Mouse (Mus musculus) left cerebral cortex, postnatal 4 days (tissue): ENCODE data around the gene Smok2a. TPM values are rescaled to one million over a fixed set of nuclear protein-coding genes. Genes with fewer than 3 reads are reported as not detected.
"Not testable (repeated sequence)": the region's sequence is repeated elsewhere in the genome, so short reads cannot be mapped to it uniquely, and the experiment has no call there.

Source experiments
- DNase-seq: peaks from one replicate; pipeline ENCODE4 v3.0.0-alpha.2; 2022
- intact Hi-C: fragments of 180-260 bp; cut with DNase I; formaldehyde crosslinking; loops from one replicate; pipeline ENCODE4 v1.15.1; 2025
- total RNA-seq, 2 experiments: library from RNA; stranded (reverse); gene quantifications; 2 replicates each; pipeline ENCODE4 v1.2.3; 2021

Gene Smok2a
- total RNA-seq, result not detected

DNA sequence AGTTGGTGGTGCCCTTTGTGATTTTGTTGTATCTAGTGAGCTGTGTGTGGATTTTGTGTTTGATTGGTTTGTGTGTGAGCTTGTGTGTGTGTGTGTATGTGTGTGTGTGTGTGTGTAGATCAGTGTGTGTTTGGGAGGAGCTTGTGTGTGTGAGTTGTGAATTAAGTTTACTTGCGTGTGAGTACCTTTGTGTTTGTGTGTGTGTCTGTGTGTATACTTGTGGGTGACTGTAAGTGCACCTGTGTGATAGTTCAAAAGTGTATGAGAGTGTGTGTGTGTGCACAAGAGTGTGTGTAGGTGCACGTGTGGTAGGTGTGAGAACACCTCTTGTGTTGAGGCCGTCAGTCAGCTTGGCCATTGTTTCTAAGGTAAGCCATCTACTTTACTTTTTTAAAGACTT, at the start of gene Smok2a:
Smok2a (plus strand) TSS at position 301 of the 400 bp plus-strand sequence.
- DNase-seq, result no peak
- intact Hi-C loops, result no loop called here

DNA sequence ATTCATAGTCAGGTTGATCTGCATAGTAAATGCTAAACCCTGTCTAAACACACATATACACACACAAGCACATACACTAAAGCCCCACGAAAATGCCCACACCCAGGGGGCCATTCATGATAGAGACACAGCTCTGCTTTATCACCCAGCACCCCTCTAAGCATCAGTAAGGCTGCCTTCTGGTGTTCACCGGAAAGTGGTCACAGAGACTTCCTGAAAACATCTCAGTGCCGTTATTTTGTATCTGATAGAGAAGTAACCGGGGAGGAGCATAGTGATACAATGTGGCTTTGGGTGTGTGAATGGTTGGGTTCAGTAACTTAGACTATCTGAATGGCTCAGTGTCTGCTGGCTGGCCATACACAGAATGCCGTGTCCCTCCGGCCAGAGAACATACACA, 47.4 kb upstream of the Smok2a start:
- intact Hi-C loops, DNase-seq: not testable (repeated sequence)

DNA sequence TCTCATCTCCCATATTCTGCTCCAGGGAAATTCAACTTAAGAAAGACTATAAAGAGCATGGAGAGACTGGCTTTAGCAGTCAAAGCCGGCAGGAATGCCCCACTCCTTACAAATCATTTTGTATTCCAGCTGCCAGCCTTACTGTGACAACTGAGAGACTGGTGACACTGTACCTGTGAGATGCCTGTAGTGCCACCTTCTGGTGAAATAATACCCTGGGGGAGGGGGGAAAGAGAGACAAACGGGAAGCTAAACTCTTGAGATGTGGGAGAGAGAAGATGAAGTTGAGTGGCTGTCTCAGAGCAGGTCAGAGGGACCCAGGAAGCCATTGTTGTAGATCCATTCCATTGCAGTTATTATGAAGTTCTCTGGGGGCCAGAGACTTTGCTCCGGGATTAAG, 47.0 kb upstream of the Smok2a start:
- intact Hi-C loops, DNase-seq: not testable (repeated sequence)

DNA sequence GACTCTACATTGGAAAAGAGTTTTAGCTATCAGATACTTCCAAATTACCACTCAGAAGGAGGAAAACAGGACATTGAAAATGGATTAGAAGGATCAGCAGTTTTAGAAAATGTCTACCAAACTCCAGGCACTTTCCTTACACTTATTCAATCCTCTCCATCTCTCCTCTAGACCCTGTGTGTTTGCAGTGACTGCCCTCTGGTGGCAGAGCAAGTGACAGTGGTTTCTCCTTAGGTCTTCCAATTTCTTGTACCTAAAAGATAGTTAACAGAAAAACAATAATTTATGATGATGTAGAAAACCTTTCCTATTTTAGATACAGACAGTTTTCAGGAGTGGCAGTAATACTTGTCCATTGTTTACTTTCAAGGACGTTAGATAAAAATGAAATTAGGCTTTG, 45.4 kb upstream of the Smok2a start:
- intact Hi-C loops, DNase-seq: not testable (repeated sequence)

DNA sequence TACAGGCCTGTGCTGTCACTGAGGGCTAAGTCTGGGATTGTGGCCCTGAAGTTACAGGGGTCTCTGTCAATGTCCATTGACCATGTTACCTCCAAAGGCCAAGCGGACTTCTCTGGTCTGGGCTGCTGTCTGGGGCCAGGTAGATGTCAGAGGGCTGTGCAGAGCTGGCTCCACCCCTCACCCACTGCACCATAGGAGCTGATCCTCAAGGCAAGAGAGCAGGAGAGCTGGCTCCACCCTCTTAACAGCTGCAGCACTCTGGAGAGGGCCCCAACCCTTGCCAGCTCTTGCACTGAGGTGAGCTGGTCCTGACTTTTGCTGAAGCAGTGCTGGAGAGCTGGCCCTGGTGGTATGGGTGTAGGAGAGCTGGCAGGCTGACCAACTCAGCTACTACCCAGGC, 43.2 kb upstream of the Smok2a start:
- DNase-seq, intact Hi-C loops: not testable (repeated sequence)

DNA sequence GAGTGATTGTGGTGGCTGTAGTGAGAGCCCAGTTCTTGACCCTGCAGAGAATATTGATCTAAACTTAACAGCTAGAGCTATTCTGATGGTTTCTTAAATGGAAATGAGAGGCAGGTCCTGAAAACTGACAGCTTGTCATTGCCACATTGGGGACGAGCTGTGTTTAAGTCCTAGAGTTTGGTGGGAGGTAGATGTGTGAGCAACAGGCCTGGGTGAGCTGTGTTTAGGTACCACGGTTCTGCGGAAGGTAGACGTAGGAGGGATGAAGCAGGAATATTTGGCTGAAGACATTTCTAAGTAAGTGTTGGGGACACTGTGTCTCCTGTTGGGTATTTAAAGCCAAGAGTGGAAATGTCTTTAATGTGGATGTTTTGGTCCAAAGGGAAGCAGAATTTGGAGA, 42.0 kb upstream of the Smok2a start:
- intact Hi-C loops, result not testable (repeated sequence)

DNA sequence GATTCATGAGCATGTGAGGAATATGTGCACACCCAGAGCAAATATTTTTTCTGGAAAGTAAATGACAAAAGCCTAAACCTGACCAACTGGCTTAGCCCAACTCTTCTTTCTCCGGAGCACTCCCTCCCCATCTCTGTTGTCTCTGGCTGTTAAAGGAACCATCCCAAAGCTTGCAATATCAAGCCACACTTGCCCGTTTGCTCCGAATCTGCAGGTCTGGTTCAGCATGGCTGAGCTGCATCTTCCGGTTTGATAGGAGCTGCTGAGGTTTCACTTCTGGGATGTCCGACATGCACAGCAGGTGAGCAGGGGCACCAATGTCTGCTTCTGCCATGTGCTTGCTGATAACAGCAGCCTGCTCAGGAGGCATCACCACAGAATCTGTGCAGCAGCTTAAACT, 40.5 kb upstream of the Smok2a start:
- DNase-seq, intact Hi-C loops: not testable (repeated sequence)

More for the DNA sequence above, 42.0 kb upstream of the Smok2a start:
- DNase-seq, result not testable (repeated sequence)

DNA sequence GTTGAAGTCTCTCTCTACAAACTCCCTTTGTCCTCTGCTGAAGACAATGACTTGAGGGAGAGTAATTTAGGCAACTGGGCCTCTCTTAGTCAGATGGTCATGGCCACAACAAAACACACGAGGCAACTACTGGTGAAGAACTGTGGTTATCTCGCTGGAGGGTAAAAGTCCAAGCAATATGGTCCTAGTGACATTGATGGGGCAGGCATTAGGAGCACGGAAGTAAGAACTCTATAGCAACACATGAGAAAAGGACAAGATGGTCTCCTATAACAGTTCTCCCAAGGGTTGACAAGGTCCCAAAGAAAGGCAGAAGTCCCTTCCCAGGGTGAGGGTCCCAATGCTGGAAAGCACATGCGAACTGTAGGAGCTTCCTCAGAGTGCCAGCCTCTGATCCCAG, 38.3 kb upstream of the Smok2a start:
- DNase-seq, intact Hi-C loops: not testable (repeated sequence)

DNA sequence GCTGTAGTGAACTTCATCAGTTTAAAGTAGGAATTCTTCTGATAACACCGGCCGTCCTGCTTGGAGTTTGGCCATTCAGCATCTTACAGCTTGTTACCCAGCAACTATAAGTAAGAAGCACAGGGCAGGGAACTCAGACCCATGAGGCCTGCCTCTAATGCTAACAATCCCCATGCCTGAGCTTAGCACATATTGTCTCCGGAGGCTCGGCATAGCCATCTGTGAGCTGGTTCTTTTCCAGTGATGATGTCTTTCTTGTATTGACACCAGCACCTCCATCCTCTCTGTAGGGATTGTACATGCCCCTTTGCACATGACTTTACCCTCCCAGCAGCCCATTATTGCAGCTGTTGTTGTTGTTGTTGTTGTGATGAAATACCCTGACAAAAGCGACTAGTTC, 36.5 kb upstream of the Smok2a start:
- intact Hi-C loops, DNase-seq: not testable (repeated sequence)

DNA sequence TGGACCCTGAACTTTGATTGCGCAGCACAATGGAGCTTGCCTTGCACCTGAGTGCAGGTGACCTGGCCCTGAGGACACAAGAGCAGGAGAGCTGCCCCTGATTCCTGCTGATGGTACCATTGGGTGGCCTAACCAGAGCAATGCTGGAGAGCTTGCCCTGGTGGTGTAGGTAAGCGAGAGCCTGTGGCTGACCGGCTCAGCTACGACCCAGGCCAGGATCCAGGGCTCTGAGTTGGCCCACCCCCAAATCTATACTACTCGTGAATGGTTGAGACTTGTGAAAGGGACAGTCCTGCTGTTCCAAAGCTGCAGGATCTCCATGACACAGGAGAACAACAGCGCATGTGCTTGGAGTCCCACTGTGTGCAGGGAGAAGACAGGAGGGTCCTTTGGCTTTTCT, 34.4 kb upstream of the Smok2a start:
- intact Hi-C loops, result not testable (repeated sequence)

DNA sequence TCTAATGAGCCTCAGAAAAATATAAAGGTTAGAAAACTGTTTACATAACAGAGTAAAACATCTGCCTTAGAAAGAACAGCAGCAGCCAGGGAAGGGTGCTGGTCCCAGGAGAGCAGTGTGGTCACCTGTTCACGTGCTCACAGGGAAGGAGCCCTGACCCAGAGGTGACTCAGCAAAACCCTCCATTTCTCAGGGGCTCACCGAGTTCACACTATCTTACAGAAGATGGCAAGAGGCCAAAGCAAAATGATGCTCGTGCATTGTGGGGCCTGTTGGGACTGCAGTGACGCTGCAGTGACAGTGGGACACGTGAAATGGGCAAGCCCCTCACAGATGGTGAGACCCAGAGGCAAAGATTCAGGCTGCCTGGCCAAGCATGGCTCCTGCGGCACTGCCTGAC, 33.4 kb upstream of the Smok2a start:
- DNase-seq, result peak; percentile 29
- intact Hi-C loops, result not testable (repeated sequence)

More for the DNA sequence above, 34.4 kb upstream of the Smok2a start:
- not testable (repeated sequence) for DNase-seq

DNA sequence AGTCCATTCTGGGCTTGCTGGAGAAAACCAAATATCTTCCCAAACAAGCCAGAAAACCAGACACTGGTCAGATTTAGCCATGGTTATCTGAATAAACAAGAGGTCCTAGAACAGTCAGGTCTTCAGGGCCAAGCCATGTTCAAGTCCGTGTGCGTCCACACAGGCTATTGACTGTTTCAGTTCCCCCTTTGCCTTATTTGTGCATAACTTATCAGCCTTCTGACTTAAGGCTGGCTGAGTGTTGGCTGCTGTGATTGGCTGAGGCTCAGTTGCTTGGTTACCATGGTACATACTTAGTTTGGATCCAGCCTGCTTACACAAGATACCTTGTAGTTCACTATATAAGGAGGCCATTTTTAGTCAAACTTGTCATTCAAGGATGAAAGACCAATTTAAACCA, 32.1 kb upstream of the Smok2a start:
- intact Hi-C loops, result not testable (repeated sequence)

DNA sequence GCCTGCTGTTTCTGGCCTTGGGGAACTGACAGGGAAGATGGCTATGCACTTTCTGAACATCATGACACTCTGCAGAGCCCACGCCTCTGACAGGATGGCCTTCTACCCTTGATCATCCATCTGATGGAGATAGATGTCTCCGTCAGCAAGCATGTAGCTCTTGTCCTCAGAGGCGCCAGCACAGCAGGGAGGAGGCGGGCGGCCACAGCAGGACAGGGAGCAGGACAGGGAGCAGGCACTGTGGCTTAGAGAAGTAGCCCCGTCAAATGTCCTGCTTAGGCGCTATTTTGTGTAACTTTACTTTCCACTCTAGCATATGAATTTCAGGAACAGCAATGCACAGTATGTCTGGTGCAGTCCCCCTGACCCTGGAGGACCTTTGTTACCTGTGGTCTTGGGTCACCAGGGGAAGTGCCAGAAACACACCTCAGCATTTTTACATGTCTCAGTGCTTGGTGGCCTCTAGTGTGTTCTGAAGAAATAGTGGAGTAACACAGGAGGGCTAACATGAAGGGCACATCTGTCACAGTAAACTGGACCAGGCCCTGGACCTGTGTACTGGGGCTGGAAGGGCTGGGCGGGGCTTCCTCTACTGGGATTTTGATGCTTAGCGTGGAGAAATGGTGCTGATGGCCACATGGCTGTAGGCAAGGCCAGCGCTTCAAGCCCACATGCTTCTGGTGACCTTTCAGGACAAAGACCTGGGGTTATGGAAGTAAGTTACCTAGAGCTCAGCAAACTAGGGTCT, 30.0 kb upstream of the Smok2a start:
- intact Hi-C loops, DNase-seq: not testable (repeated sequence)

More for the DNA sequence above, 32.1 kb upstream of the Smok2a start:
- DNase-seq, result not testable (repeated sequence)

DNA sequence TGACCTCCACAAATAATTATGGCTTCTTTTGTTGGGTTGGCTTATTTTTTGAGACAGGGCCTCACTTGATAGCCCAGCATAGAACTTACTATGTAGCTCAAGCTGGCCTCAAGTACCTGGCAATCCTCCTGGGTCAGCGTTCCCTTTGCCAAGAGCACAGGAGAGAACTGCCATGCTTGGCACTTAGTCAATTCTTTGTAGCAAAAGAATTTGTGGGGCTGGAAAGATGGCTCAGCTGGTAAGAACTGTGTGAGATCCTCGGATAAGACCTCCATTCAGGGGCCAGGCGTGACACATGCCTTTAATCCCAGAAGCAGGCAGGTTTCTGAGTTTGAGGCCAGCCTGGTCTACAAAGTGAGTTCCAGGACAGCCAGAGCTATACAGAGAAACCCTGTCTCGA, 24.5 kb upstream of the Smok2a start:
- intact Hi-C loops, DNase-seq: not testable (repeated sequence)

DNA sequence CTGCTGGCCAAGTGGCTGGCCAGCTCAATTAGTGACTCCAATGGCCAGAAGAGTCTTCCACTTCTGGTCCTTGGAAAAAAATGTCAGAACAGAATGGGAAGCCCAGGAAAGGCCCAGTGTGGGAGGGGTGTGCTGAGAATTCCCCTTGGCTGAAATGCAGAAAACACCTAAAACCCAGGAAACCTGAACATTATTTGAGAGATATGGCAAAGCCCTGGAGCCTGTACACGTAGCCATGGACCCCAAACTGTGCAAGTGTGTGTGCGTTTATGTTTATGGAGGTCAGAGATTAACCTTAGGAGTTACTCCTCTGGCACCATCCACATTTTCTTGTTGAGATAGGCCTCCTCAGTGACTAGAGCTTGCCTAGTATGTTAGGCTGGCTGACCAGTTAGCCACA, 22.2 kb upstream of the Smok2a start:
- DNase-seq, intact Hi-C loops: not testable (repeated sequence)

DNA sequence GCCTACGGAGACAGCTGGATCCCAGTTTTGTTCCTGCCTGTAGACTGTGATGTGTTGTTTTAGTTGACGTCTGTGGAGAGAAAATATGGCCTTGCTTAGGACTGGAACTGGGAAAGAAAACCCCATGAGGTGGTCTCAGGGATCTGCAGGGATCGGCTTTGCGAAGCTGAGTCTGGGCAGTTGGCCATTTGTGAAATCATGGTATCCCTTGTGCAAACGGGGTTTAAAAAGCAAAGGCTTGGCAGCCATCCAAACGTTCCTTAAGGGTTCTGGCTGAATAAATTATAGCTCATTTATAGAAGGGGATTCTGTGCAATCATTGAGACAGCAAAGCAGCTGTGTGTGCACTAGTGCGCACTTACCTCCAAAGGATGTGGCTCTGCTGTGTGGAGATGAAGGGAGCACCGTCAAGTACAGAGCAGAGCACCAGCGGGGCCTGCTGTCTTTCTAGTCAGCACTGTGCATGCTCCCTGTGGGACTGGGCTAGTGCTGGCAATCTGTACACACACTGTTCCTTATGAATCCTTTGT, 21.0 kb upstream of the Smok2a start:
- DNase-seq, result peak; percentile 80

DNA sequence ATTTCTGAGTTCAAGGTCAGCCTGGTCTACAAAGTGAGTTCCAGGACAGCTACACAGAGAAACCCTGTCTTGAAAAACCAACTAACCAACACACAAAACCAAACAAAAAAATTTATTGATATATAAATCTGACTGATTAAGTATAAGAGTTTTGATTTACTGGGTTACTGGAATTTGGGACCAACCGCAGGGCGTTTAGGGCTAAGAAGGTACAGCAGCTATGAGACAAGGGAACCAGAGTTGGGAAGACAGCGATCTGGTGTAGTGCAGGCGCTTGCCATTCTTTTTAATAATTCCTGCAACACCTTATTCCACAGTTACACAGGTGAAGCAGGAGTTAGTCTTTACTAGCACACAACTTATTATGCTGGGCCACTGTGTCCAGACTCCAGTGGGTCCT, 19.4 kb upstream of the Smok2a start:
- DNase-seq, intact Hi-C loops: not testable (repeated sequence)

More for the DNA sequence above, 21.0 kb upstream of the Smok2a start:
- intact Hi-C loops, result not testable (repeated sequence)

DNA sequence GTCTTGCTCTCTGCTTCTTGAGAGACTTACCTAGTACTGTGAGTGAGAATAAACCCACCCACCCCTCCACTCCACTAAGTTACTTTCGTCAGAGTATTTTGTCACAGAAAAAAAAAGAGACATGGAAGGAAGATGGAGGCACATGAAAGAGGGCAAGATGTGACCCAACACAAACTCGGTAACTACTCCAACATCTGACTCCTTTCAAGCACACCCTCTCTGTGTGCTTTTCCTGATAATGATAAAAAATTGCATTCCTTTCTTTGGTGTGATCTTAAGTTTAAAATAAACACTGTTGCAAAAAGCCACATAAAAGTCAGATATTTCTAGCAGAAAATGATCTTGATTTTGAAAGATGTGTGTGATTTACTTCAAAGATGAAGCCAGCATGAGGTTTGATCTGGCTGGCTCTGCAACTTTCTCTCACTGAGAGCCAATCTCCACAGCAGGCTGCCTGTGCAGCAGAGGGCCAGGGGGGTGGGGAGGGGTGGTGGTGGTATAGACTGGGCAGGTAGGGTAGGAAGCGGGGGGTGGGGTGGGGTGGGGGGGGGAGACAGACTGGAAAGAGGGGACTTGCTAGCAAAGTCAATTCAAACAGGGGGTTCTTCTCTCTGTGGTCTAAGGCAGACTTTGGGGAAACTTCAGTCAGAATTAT, 18.4 kb upstream of the Smok2a start:
- DNase-seq, intact Hi-C loops: not testable (repeated sequence)

DNA sequence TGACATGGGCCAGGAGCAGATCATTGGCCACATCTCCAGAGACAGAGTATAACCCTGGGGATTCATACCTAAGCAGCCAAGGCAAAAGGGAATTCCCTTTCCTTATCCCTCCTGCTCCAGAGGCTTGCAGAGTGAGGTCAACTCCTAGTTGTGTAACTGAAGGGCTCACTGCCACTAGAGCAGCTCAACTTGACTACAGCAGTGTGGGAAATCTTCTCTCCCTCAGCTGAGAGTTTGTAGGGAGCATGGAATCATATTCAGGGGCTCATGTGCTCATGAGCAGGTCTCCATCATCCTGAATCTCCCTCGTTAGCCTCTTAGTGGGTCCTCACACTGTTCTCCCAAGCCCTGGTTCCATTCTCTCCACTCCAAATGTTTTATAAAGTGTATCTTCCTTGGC, 15.7 kb upstream of the Smok2a start:
- intact Hi-C loops, DNase-seq: not testable (repeated sequence)

DNA sequence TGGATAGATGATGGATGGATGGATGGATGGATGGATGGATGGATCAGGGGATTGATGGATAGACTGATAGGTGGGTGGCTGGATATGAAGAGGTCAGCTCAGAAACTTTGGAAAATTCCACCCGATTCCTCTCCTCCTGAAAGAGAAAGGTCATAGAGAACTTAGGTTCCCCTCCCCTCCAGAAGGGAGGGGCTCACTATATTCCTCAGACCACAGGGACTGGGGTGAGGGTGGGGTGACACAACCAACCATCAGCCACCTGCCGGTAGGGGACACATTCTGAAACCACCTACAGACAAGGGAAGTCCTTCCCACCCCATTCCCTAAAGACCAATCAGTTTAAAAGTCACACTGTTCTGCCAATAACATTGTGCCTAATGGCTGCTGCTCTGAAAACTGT, 14.5 kb upstream of the Smok2a start:
- DNase-seq, result no peak
- intact Hi-C loops, result no loop called here

DNA sequence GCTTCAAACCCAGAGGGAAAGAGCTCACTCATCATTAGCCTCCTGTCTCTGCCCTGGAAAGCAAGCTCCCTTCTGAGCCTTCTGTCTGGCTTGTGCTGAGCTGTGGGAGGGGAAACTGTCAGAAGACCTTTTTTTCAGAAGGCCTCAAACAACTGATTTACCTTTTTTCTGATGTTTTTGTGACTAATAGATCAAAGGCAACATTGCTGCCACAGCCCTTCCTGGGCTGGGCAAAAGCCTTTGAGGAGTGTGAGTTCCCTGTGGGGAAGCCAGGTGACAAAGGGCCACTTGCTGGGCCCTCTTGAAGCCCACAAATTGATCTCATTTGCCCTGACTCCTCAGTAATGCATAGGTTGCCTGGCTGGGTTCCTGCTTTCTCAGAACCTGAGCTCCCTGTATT, 12.5 kb upstream of the Smok2a start:
- DNase-seq, intact Hi-C loops: not testable (repeated sequence)
